Mouse (Mus musculus): Measurements from ENCODE around the gene Zfp445. TPM values are rescaled to one million over a fixed set of nuclear protein-coding genes. Genes with fewer than 3 reads are reported as not detected.

The Zfp445 gene
- polyA plus RNA-seq, 1 experiment = 7.9 TPM

GRCm38 (mm10) chr9:122846156-122846555, 19.6 kb downstream of the Zfp445 start:
- no peaks in the 10 kb centered on the region for H3K79me2 ChIP-seq (ENCODE audit: control insufficient read depth, insufficient read depth)
- H3ac ChIP-seq (ENCODE audit: control insufficient read depth, insufficient read length, low read depth) = no peak overlapping the region
- TF ChIP-seq CEBPB (IDR thresholded peaks at IDR 0.05; ENCODE audit: low read depth) = no peak
- TF ChIP-seq MYOG (IDR thresholded peaks at IDR 0.05; ENCODE audit: control insufficient read depth, extremely low read depth, insufficient read length) = no peak
- H3K79me3 ChIP-seq (ENCODE audit: low read depth) = no peaks in the 10 kb centered on the region
- peaks cover 11% of the 10 kb centered on the region for H3K36me3 ChIP-seq (ENCODE audit: control insufficient read depth, insufficient read depth)
- no peak overlapping the region for H3K4me3 ChIP-seq (ENCODE audit: insufficient read depth, poor library complexity, severe bottlenecking)
- no peaks in the 10 kb centered on the region for H3K27me3 ChIP-seq (ENCODE audit: control insufficient read depth, insufficient read depth, insufficient read length)

GRCm38 (mm10) chr9:122845621-122846020, 20.2 kb downstream of the Zfp445 start:
- Histone ChIP-seq H3K36me3 (ENCODE audit: control insufficient read depth, insufficient read depth) (peaks cover 6% of the 10 kb centered on the region), H3K79me3 (ENCODE audit: low read depth) (no peaks in the 10 kb centered on the region), H3K4me3 (ENCODE audit: insufficient read depth, poor library complexity, severe bottlenecking) (no peak overlapping the region), H3ac (ENCODE audit: control insufficient read depth, insufficient read length, low read depth) (no peak overlapping the region), H3K27me3 (ENCODE audit: control insufficient read depth, insufficient read depth, insufficient read length) (no peaks in the 10 kb centered on the region), H3K79me2 (ENCODE audit: control insufficient read depth, insufficient read depth) (no peaks in the 10 kb centered on the region)
- TF ChIP-seq MAX (IDR thresholded peaks at IDR 0.05) = no peak
- no peak for TF ChIP-seq USF1 (IDR thresholded peaks at IDR 0.05; ENCODE audit: low read depth)
- TF ChIP-seq FOSL1 (IDR thresholded peaks at IDR 0.05; ENCODE audit: insufficient read depth, low read length, poor library complexity, severe bottlenecking) = no peak
- no peak for TF ChIP-seq MYOD1 (IDR thresholded peaks at IDR 0.05; ENCODE audit: control insufficient read depth, insufficient read length, low read depth)
- no peak for TF ChIP-seq CEBPB (IDR thresholded peaks at IDR 0.05; ENCODE audit: low read depth)
- TF ChIP-seq MYOG (IDR thresholded peaks at IDR 0.05; ENCODE audit: control insufficient read depth, extremely low read depth, insufficient read length) = no peak
- TF ChIP-seq CTCF (IDR thresholded peaks at IDR 0.05; ENCODE audit: control insufficient read depth, insufficient read depth, insufficient read length) = no peak

GRCm38 (mm10) chr9:122843760-122844159, 22.0 kb downstream of the Zfp445 start, which contains the start of gene Gm35549:
TSS of gene Gm35549 (minus strand) at chr9:122844035.
- no peaks in the 10 kb centered on the region for H3K27me3 ChIP-seq (ENCODE audit: control insufficient read depth, insufficient read depth, insufficient read length)
- H3K79me3 ChIP-seq (ENCODE audit: low read depth) = no peaks in the 10 kb centered on the region
- no peak within 1 kb of the TSS for H3K4me3 ChIP-seq (ENCODE audit: insufficient read depth, poor library complexity, severe bottlenecking)
- no peak for TF ChIP-seq MYOD1 (IDR thresholded peaks at IDR 0.05; ENCODE audit: control insufficient read depth, insufficient read length, low read depth)
- H3K36me3 ChIP-seq (ENCODE audit: control insufficient read depth, insufficient read depth) = no peaks in the 10 kb centered on the region
- H3K79me2 ChIP-seq (ENCODE audit: control insufficient read depth, insufficient read depth) = no peaks in the 10 kb centered on the region
- no peak within 1 kb of the TSS for H3ac ChIP-seq (ENCODE audit: control insufficient read depth, insufficient read length, low read depth)

GRCm38 (mm10) chr9:122837680-122838079, 28.1 kb downstream of the Zfp445 start:
- H3K79me2 ChIP-seq (ENCODE audit: control insufficient read depth, insufficient read depth) = no peaks in the 10 kb centered on the region
- no peak for TF ChIP-seq FOSL1 (IDR thresholded peaks at IDR 0.05; ENCODE audit: insufficient read depth, low read length, poor library complexity, severe bottlenecking)
- TF ChIP-seq MYOG (IDR thresholded peaks at IDR 0.05; ENCODE audit: control insufficient read depth, extremely low read depth, insufficient read length) = no peak
- no peak for TF ChIP-seq CTCF (IDR thresholded peaks at IDR 0.05; ENCODE audit: control insufficient read depth, insufficient read depth, insufficient read length)
- no peak for TF ChIP-seq CEBPB (IDR thresholded peaks at IDR 0.05; ENCODE audit: low read depth)
- TF ChIP-seq MAX (IDR thresholded peaks at IDR 0.05) = no peak
- no peak for TF ChIP-seq USF1 (IDR thresholded peaks at IDR 0.05; ENCODE audit: low read depth)
- no peak for TF ChIP-seq MYOD1 (IDR thresholded peaks at IDR 0.05; ENCODE audit: control insufficient read depth, insufficient read length, low read depth)

GRCm38 (mm10) chr9:122837216-122837615, 28.6 kb downstream of the Zfp445 start:
- no peaks in the 10 kb centered on the region for H3K36me3 ChIP-seq (ENCODE audit: control insufficient read depth, insufficient read depth)
- no peak for TF ChIP-seq CTCF (IDR thresholded peaks at IDR 0.05; ENCODE audit: control insufficient read depth, insufficient read depth, insufficient read length)
- no peak for TF ChIP-seq MAX (IDR thresholded peaks at IDR 0.05)
- H3K4me3 ChIP-seq (ENCODE audit: insufficient read depth, poor library complexity, severe bottlenecking) = no peak overlapping the region
- H3K27me3 ChIP-seq (ENCODE audit: control insufficient read depth, insufficient read depth, insufficient read length) = no peaks in the 10 kb centered on the region
- H3K79me2 ChIP-seq (ENCODE audit: control insufficient read depth, insufficient read depth) = no peaks in the 10 kb centered on the region
- no peaks in the 10 kb centered on the region for H3K79me3 ChIP-seq (ENCODE audit: low read depth)
- no peak overlapping the region for H3ac ChIP-seq (ENCODE audit: control insufficient read depth, insufficient read length, low read depth)

More at GRCm38 (mm10) chr9:122837680-122838079, 28.1 kb downstream of the Zfp445 start:
- Histone ChIP-seq H3K27me3 (ENCODE audit: control insufficient read depth, insufficient read depth, insufficient read length) (no peaks in the 10 kb centered on the region), H3K4me3 (ENCODE audit: insufficient read depth, poor library complexity, severe bottlenecking) (no peak overlapping the region), H3K36me3 (ENCODE audit: control insufficient read depth, insufficient read depth) (no peaks in the 10 kb centered on the region), H3K79me3 (ENCODE audit: low read depth) (no peaks in the 10 kb centered on the region), H3ac (ENCODE audit: control insufficient read depth, insufficient read length, low read depth) (no peak overlapping the region)

GRCm38 (mm10) chr9:122836790-122837189, 29.0 kb downstream of the Zfp445 start:
- TF ChIP-seq CEBPB (IDR thresholded peaks at IDR 0.05; ENCODE audit: low read depth) (no peak), USF1 (IDR thresholded peaks at IDR 0.05; ENCODE audit: low read depth) (no peak), MYOD1 (IDR thresholded peaks at IDR 0.05; ENCODE audit: control insufficient read depth, insufficient read length, low read depth) (no peak), CTCF (IDR thresholded peaks at IDR 0.05; ENCODE audit: control insufficient read depth, insufficient read depth, insufficient read length) (no peak), MAX (IDR thresholded peaks at IDR 0.05) (no peak)
- H3K36me3 ChIP-seq (ENCODE audit: control insufficient read depth, insufficient read depth) = no peaks in the 10 kb centered on the region
- H3K79me3 ChIP-seq (ENCODE audit: low read depth) = no peaks in the 10 kb centered on the region
- H3K79me2 ChIP-seq (ENCODE audit: control insufficient read depth, insufficient read depth) = no peaks in the 10 kb centered on the region
- H3K4me3 ChIP-seq (ENCODE audit: insufficient read depth, poor library complexity, severe bottlenecking) = no peak overlapping the region
- H3K27me3 ChIP-seq (ENCODE audit: control insufficient read depth, insufficient read depth, insufficient read length) = no peaks in the 10 kb centered on the region
- H3ac ChIP-seq (ENCODE audit: control insufficient read depth, insufficient read length, low read depth) = no peak overlapping the region
